Mouse (Mus musculus) cerebellum, postnatal 25 days (tissue): ENCODE results near the gene Fuk.
"Not testable (repeated sequence)": the region's sequence is repeated elsewhere in the genome, so short reads cannot be mapped to it uniquely, and the experiment has no call there.

Experiments used
- DNase-seq, 2 experiments: peaks; one replicate each; pipeline ENCODE4 v3.0.0; 2021; ENCODE audit warnings: mixed read lengths in 2 of 2

Gene Fuk

GRCm38 (mm10) chr8:110919341-110920031, 17.2 kb upstream of the Fuk start, which contains the start of gene St3gal2:
Gene St3gal2, plus strand, starts transcription at chr8:110919922.
- DNase-seq = peak; percentile 91 to 92

- DNase-seq = no peak
These were observed 16.2 kb upstream of the Fuk start for GRCm38 (mm10) chr8:110918460-110918859.

GRCm38 (mm10) chr8:110918027-110918426, 15.7 kb upstream of the Fuk start:
- no peak for DNase-seq

GRCm38 (mm10) chr8:110917415-110917814, 15.1 kb upstream of the Fuk start:
- peak in 1 of 2 experiments; percentile 67 for DNase-seq

GRCm38 (mm10) chr8:110911576-110912570, 9.6 kb upstream of the Fuk start:
- DNase-seq = no peak

GRCm38 (mm10) chr8:110909850-110910249, 7.6 kb upstream of the Fuk start:
- not testable (repeated sequence) for DNase-seq

GRCm38 (mm10) chr8:110906682-110907081, 4.4 kb upstream of the Fuk start:
- no peak for DNase-seq

- DNase-seq = no peak
These were observed 3.1 kb upstream of the Fuk start for GRCm38 (mm10) chr8:110905404-110905803.

- no peak for DNase-seq
These were observed 284 bp upstream of the Fuk start for GRCm38 (mm10) chr8:110902579-110902965.

- no peak for DNase-seq
These were observed 1.2 kb downstream of the Fuk start for GRCm38 (mm10) chr8:110901056-110901455.

- DNase-seq = no peak
These were observed 4.8 kb downstream of the Fuk start for GRCm38 (mm10) chr8:110897495-110897894.

GRCm38 (mm10) chr8:110895812-110896211, 6.5 kb downstream of the Fuk start:
- no peak for DNase-seq

GRCm38 (mm10) chr8:110895254-110895653, 7.0 kb downstream of the Fuk start:
- DNase-seq = no peak

- DNase-seq = no peak
These were observed 7.4 kb downstream of the Fuk start for GRCm38 (mm10) chr8:110894851-110895250.

- peak; percentile 74 to 81 for DNase-seq
These were observed 9.4 kb downstream of the Fuk start for GRCm38 (mm10) chr8:110892913-110893312.

GRCm38 (mm10) chr8:110892040-110892439, 10.2 kb downstream of the Fuk start:
- DNase-seq = no peak

GRCm38 (mm10) chr8:110889904-110890470, 12.3 kb downstream of the Fuk start:
- peak in 1 of 2 experiments; percentile 34 for DNase-seq

- DNase-seq = peak; percentile 88
These were observed 13.4 kb downstream of the Fuk start for GRCm38 (mm10) chr8:110888860-110889259.

GRCm38 (mm10) chr8:110888441-110888840, 13.8 kb downstream of the Fuk start:
- peak; percentile 90 for DNase-seq

- peak; percentile 70 to 76 for DNase-seq
These were observed 14.7 kb downstream of the Fuk start for GRCm38 (mm10) chr8:110887551-110887950.

- peak in 1 of 2 experiments; percentile 51 for DNase-seq
These were observed 15.7 kb downstream of the Fuk start for GRCm38 (mm10) chr8:110886634-110887033.

- DNase-seq = peak; percentile 78 to 81
These were observed 18.5 kb downstream of the Fuk start for GRCm38 (mm10) chr8:110883824-110884223.

GRCm38 (mm10) chr8:110881741-110882310, 20.5 kb downstream of the Fuk start:
- peak; percentile 90 to 91 for DNase-seq
